Mouse (Mus musculus) right cerebral cortex, adult 18-20 months (tissue): ENCODE results near the gene Cox7b2.
A peak's percentile ranks its signal among the peaks of the same experiment; 100 is the strongest.
"Not testable (repeated sequence)": the region's sequence is repeated elsewhere in the genome, so short reads cannot be mapped to it uniquely, and the experiment has no call there.

Experiments
- DNase-seq: peaks from one replicate; pipeline ENCODE4 v3.0.0; 2022; ENCODE audit warnings: mixed read lengths

Cox7b2 gene

GRCm38 (mm10) chr5:71548079-71548478, at the start of gene Cox7b2:
Cox7b2 (minus strand) TSS chr5:71548205.
- DNase-seq, result no peak

GRCm38 (mm10) chr5:71595321-71595720, 47.3 kb upstream of the Cox7b2 start:
- no peak for DNase-seq

GRCm38 (mm10) chr5:71593745-71594255, 45.8 kb upstream of the Cox7b2 start:
- no peak for DNase-seq

- DNase-seq, result no peak
These were observed 23.7 kb upstream of the Cox7b2 start for GRCm38 (mm10) chr5:71571646-71572237.

GRCm38 (mm10) chr5:71545554-71545953, 2.5 kb downstream of the Cox7b2 start:
- DNase-seq, result peak; percentile 28

DNA sequence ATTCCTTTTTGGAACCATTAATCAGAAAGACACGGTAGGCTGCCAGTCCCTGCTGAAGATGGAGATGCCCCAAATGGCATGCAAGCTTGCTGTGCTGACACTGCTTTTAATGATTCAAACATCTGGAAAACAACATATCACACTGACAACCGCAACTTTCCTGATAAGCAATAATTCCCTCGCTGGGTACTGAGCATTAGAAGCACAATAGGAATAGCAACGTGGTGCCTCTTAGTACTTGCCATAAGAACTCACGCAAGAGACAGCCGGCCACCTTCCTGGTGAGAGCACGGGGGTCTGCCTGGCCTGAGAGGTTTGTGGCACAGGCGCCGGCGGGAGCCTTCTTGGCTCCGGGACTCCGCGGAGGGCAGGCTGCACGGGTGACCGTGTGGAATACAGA, 22.5 kb downstream of the Cox7b2 start:
- not testable (repeated sequence) for DNase-seq

- DNase-seq, result peak; percentile 72
These were observed 45.8 kb downstream of the Cox7b2 start for GRCm38 (mm10) chr5:71502058-71502678.

GRCm38 (mm10) chr5:71495621-71496020, 52.4 kb downstream of the Cox7b2 start:
- DNase-seq, result peak; percentile 6

GRCm38 (mm10) chr5:71456957-71457356, 91.0 kb downstream of the Cox7b2 start:
- no peak for DNase-seq

DNA sequence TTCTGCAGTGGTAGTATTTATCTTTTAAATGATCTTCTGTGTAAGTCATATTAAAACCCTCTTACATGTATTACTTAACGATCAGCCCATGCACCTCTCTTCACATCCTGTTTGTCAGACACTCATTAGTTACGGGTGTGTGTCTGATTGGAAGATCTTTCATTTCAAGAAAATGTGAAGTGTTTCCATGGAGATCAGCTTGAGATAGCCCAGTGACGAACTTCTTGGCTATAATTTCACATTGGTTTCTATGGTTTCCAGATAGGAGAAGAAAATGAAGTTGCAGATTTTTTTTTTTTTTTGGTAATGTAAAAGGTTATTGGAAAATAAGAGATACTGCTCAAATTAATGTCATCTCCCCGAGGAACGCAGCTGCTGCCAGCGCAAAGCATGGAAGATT, 107.8 kb downstream of the Cox7b2 start:
- DNase-seq, result peak; percentile 7
